Mouse (Mus musculus) monocyte, adult 5-6 weeks (primary cell): ENCODE results near the gene Alx1. TPM values are rescaled to one million over a fixed set of nuclear protein-coding genes. Genes with fewer than 3 reads are reported as not detected.

Experiments used
- ATAC-seq: fragments of 153-309, 156-312 bp; replicated peaks from 2 replicates; pipeline ENCODE4 v1.8.0; 2017; ENCODE audit warnings: mild to moderate bottlenecking; ENCODE audit not compliant: low TSS enrichment, insufficient number of reproducible peaks, severe bottlenecking, poor library complexity, low FRiP score
- total RNA-seq: library from RNA; stranded (forward); fragments of 200-1000, 200-491, 200-594 nt; gene quantifications from 3 replicates; pipeline ENCODE4 v1.2.3, GENCODE M21; 2017

Alx1 gene
- not detected in 3 replicates for total RNA-seq

GRCm38 (mm10) chr10:103029730-103030490 is at the start of gene Alx1:
Alx1 (minus strand) TSS chr10:103030215.
- ATAC-seq: no peak

- ATAC-seq: no peak
These were observed 19.6 kb upstream of the Alx1 start for GRCm38 (mm10) chr10:103049593-103049992.

- no peak for ATAC-seq
These were observed 16.6 kb upstream of the Alx1 start for GRCm38 (mm10) chr10:103046623-103047022.

GRCm38 (mm10) chr10:103045019-103045418 is 15.0 kb upstream of the Alx1 start:
- no peak for ATAC-seq

- no peak for ATAC-seq
These were observed 5.1 kb upstream of the Alx1 start for GRCm38 (mm10) chr10:103035002-103035640.

GRCm38 (mm10) chr10:103030931-103031330 is 916 bp upstream of the Alx1 start:
- ATAC-seq: no peak

- ATAC-seq: no peak
These were observed 784 bp downstream of the Alx1 start for GRCm38 (mm10) chr10:103029132-103029729.

- no peak for ATAC-seq
These were observed 1.5 kb downstream of the Alx1 start for GRCm38 (mm10) chr10:103028253-103029131.

- ATAC-seq: no peak
These were observed 2.1 kb downstream of the Alx1 start for GRCm38 (mm10) chr10:103027931-103028252.

- ATAC-seq: no peak
These were observed 2.6 kb downstream of the Alx1 start for GRCm38 (mm10) chr10:103027226-103027930.

GRCm38 (mm10) chr10:103026636-103027225 is 3.3 kb downstream of the Alx1 start:
- ATAC-seq: no peak

- ATAC-seq: no peak
These were observed 27.5 kb downstream of the Alx1 start for GRCm38 (mm10) chr10:103002556-103002955.

- ATAC-seq: no peak
These were observed 29.1 kb downstream of the Alx1 start for GRCm38 (mm10) chr10:103000902-103001301.

GRCm38 (mm10) chr10:102999584-102999983 is 30.4 kb downstream of the Alx1 start:
- ATAC-seq: no peak

- no peak for ATAC-seq
These were observed 54.9 kb downstream of the Alx1 start for GRCm38 (mm10) chr10:102975106-102975505.

GRCm38 (mm10) chr10:102959602-102960001 is 70.4 kb downstream of the Alx1 start:
- no peak for ATAC-seq
